Mouse (Mus musculus) c-Kit-positive CD71-positive TER-119-positive erythroid progenitor cells, embryonic 14.5 days (primary cell): ENCODE data around the gene Pdk1.

Experiments used
- DNase-seq: peaks from one replicate; pipeline ENCODE4 v3.0.0-alpha.2; 2013; ENCODE audit warnings: low spot score

Pdk1 gene

DNA sequence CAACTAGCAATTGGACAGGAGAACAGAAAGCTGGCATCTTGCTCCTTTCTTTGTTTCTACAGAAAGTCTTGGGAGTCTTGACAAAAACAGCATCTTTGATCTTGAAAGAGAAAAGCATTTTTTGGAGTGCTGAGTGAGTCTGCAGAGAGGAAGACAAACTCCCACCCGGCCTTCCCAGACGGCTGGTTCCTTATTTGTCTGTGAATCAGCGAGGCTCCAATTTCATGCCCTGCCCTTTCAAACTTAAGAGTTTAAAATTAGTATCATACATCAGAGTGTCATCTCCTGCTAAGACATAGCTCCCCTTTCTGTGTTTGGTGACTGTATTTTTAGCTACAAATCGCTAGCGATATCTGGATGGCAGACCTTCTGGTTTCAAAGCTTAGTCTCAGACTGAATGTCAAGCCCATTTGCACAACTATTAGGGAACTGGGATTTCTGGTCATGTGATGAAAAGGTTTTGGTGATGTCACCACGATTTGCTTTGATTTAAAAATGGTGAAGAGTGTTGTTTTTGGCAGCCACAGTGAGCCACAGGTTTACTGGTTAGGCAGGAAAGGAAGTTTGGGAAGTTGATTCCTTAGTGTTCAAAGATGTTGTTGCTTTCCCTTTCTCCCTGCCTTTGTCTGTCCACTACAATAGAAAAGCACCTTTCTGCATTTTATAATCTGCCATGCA, 65.8 kb downstream of the Pdk1 start:
- DNase-seq = no peak

DNA sequence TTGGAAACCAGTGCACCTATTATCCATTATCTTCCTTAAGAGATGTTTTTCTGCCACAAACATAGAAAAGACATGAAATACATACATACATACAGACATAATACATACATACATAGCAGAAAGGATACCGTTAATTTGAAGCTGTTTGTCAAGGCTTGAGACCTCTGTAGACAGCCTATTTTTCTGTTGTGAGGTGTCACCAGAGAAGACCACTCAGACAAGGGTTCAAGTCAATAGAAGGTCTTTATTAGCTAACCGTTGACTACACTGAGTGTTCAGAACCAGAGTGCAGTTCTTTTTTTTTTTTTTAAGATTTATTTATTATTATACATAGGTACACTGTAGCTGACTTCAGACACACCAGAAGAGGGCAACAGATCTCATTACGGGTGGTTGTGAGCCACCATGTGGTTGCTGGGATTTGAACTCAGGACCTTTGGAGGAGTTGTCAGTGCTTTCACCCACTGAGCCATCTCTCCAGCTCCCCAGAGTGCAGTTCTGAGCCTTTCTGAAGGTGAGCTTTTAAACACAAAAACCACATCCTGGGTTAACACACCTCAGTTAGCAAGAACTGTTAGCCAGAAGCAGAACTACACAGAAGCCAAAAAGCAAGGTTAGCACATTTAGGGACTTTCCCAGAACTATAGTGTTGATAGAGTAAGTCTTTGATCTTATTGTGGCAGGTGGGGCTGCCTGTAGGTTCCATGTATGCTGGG, 68.1 kb downstream of the Pdk1 start:
- no peak for DNase-seq

DNA sequence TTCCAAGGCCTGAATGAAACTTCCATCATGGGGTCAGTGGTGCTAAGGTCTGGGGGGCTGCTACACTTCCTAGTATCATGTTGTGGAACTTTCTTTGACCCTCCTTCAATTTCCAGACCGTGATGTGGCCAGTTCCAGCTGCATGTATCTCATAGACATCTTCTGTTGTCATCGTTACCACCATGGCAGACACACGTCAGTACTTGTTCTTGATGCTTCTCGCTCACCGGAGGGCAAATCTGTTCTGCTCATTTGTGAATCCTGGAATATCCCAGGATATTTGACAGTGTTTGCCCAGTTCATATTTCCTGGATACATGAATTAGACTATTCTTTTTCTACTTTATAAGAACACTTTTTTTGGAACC, 68.7 kb downstream of the Pdk1 start:
- DNase-seq = no peak

DNA sequence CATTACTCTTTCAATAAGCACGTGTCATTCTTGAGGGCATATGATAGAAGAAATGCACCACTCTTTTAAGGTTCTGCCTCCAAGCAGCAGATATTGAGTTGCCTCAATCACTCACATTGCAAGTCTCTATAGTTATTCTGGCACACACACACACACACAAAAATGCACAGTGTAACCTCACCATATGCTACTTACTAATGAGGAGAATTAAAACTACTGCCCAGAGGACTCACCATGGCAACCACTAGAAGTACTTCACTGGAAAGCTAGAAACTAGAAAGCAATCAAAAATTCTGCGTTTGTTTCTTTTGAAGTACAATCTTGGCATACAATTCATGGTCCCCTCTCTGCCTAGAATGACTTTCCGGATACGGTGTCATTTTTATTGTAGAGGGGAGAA, 78.2 kb downstream of the Pdk1 start:
- DNase-seq = no peak
